Mouse (Mus musculus): Measurements from ENCODE around the gene Col5a3. TPM values are rescaled to one million over a fixed set of nuclear protein-coding genes. Genes with fewer than 3 reads are reported as not detected.

Col5a3 gene
- total RNA-seq, 2 experiments from 2014 or later = 0.26 TPM; not detected in 1

GRCm38 (mm10) chr9:20810773-20811172 lies 4.1 kb downstream of the Col5a3 start:
- no peak for ATAC-seq (replicated peaks; ENCODE audit: low FRiP score, poor library complexity, severe bottlenecking)

- ATAC-seq (replicated peaks; ENCODE audit: low FRiP score, poor library complexity, severe bottlenecking) = no peak
Observed at GRCm38 (mm10) chr9:20810271-20810670, 4.6 kb downstream of the Col5a3 start.

- no peak for ATAC-seq (replicated peaks; ENCODE audit: low FRiP score, poor library complexity, severe bottlenecking)
Observed at GRCm38 (mm10) chr9:20805706-20806105, 9.2 kb downstream of the Col5a3 start.

- no peak for ATAC-seq (replicated peaks; ENCODE audit: low FRiP score, poor library complexity, severe bottlenecking)
Observed at GRCm38 (mm10) chr9:20805159-20805495, 9.7 kb downstream of the Col5a3 start.

GRCm38 (mm10) chr9:20804266-20805158 lies 10.4 kb downstream of the Col5a3 start:
- peak; percentile 65 for ATAC-seq (replicated peaks; ENCODE audit: low FRiP score, poor library complexity, severe bottlenecking)

- no peak for ATAC-seq (replicated peaks; ENCODE audit: low FRiP score, poor library complexity, severe bottlenecking)
Observed at GRCm38 (mm10) chr9:20794108-20794806, 20.6 kb downstream of the Col5a3 start.

GRCm38 (mm10) chr9:20790345-20790744 lies 24.5 kb downstream of the Col5a3 start:
- no peak for ATAC-seq (replicated peaks; ENCODE audit: low FRiP score, poor library complexity, severe bottlenecking)

- no peak for ATAC-seq (replicated peaks; ENCODE audit: low FRiP score, poor library complexity, severe bottlenecking)
Observed at GRCm38 (mm10) chr9:20789651-20790050, 25.2 kb downstream of the Col5a3 start.

GRCm38 (mm10) chr9:20787992-20788391 lies 26.9 kb downstream of the Col5a3 start:
- no peak for ATAC-seq (replicated peaks; ENCODE audit: low FRiP score, poor library complexity, severe bottlenecking)

- no peak for ATAC-seq (replicated peaks; ENCODE audit: low FRiP score, poor library complexity, severe bottlenecking)
Observed at GRCm38 (mm10) chr9:20785055-20785454, 29.8 kb downstream of the Col5a3 start.

- ATAC-seq (replicated peaks; ENCODE audit: low FRiP score, poor library complexity, severe bottlenecking) = no peak
Observed at GRCm38 (mm10) chr9:20781286-20781685, 33.6 kb downstream of the Col5a3 start.

- ATAC-seq (replicated peaks; ENCODE audit: low FRiP score, poor library complexity, severe bottlenecking) = no peak
Observed at GRCm38 (mm10) chr9:20765274-20765673, 49.6 kb downstream of the Col5a3 start.

- no peak for ATAC-seq (replicated peaks; ENCODE audit: low FRiP score, poor library complexity, severe bottlenecking)
Observed at GRCm38 (mm10) chr9:20763099-20763498, 51.8 kb downstream of the Col5a3 start.

GRCm38 (mm10) chr9:20762197-20762961 lies 52.5 kb downstream of the Col5a3 start:
- ATAC-seq (replicated peaks; ENCODE audit: low FRiP score, poor library complexity, severe bottlenecking) = no peak

- no peak for ATAC-seq (replicated peaks; ENCODE audit: low FRiP score, poor library complexity, severe bottlenecking)
Observed at GRCm38 (mm10) chr9:20761388-20761787, 53.5 kb downstream of the Col5a3 start.

GRCm38 (mm10) chr9:20760813-20761212 lies 54.1 kb downstream of the Col5a3 start:
- no peak for ATAC-seq (replicated peaks; ENCODE audit: low FRiP score, poor library complexity, severe bottlenecking)

GRCm38 (mm10) chr9:20758896-20759295 lies 56.0 kb downstream of the Col5a3 start:
- ATAC-seq (replicated peaks; ENCODE audit: low FRiP score, poor library complexity, severe bottlenecking) = no peak

GRCm38 (mm10) chr9:20758243-20758642 lies 56.6 kb downstream of the Col5a3 start:
- no peak for ATAC-seq (replicated peaks; ENCODE audit: low FRiP score, poor library complexity, severe bottlenecking)

- peak; percentile 77 for ATAC-seq (replicated peaks; ENCODE audit: low FRiP score, poor library complexity, severe bottlenecking)
Observed at GRCm38 (mm10) chr9:20757087-20757955, 57.5 kb downstream of the Col5a3 start.

Data from erythroblast, adult 5-6 weeks (primary cell).